Mouse (Mus musculus) kidney, adult 8-10 months (tissue): ENCODE data around the gene Cyb5rl.
A peak's percentile ranks its signal among the peaks of the same experiment; 100 is the strongest.
"Not testable (repeated sequence)": the region's sequence is repeated elsewhere in the genome, so short reads cannot be mapped to it uniquely, and the experiment has no call there.

ENCODE experiments used
- DNase-seq, 2 experiments: peaks; one replicate each; pipeline ENCODE4 v3.0.0; 2022

The Cyb5rl gene

GRCm38 (mm10) chr4:107063214-107063613, 3.6 kb upstream of the Cyb5rl start:
- no peak for DNase-seq

GRCm38 (mm10) chr4:107064394-107065098, 2.2 kb upstream of the Cyb5rl start:
- no peak for DNase-seq

GRCm38 (mm10) chr4:107067151-107067840, 508 bp downstream of the Cyb5rl start:
- no peak for DNase-seq

- no peak for DNase-seq
Measured at GRCm38 (mm10) chr4:107072343-107072742, 5.6 kb downstream of the Cyb5rl start.

DNA sequence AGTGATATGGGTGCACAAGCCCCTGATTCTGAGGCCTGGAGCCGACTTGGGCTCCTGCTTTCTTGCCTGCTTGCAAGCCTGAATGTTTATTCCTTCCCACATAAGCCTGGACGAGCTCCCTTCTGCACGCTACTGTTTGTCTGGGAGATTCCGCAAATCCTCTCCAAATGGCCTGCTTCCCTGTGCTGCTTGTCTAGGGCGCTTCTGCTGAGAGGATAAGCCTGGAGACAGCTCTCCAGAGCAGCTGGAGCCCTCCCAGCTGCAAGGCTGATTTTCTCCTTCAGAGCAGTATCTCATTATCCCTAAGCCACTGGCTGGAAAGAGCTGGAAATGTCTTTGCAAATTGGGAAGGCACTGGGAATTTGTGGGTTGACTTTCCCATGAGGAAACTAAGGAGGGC, 8.7 kb downstream of the Cyb5rl start:
- DNase-seq = no peak

DNA sequence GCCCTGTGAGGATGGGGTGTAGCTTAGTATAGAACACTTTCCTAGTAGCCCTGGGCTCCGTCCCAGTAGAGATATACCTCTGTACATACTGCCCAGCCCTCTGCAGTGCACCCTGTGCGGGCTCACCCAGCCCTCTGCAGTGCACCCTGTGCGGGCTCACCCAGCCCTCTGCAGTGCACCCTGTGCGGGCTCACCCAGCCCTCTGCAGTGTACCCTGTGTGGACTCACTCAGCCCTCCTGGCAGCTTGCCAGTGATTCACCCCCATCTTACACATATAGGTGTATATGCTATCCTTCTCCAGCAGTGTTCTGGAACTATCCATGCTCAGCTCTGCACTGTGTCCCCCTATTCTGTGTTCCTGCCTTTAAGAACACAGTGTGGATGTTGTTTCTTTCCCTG, 12.1 kb downstream of the Cyb5rl start:
- no peak for DNase-seq

- peak in 1 of 2 experiments; percentile 38 for DNase-seq
Measured at GRCm38 (mm10) chr4:107079716-107080115, 12.9 kb downstream of the Cyb5rl start.

GRCm38 (mm10) chr4:107082185-107082584, 15.4 kb downstream of the Cyb5rl start:
- DNase-seq = no peak

DNA sequence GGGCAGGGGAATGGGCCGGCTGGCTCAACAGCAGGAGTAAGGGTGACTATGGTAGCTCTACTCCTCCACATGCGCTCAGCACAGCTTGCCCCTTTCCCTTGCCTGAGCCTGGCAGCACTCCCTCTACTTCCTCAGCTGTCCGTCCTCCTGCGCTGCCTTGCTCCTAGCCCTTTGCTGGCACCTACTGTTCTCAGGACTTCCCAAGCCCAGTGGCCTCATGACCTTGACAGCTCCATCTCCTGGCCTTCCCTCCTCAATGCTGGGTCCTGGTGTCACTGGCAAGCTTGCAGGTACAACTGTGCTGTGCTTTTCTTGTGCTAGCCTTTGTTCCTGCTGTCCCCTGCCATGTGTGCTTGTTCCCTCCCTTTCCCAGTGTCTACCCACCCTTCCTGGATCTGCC, 16.3 kb downstream of the Cyb5rl start:
- DNase-seq = no peak

- DNase-seq = no peak
Measured at GRCm38 (mm10) chr4:107084343-107084742, 17.6 kb downstream of the Cyb5rl start.

DNA sequence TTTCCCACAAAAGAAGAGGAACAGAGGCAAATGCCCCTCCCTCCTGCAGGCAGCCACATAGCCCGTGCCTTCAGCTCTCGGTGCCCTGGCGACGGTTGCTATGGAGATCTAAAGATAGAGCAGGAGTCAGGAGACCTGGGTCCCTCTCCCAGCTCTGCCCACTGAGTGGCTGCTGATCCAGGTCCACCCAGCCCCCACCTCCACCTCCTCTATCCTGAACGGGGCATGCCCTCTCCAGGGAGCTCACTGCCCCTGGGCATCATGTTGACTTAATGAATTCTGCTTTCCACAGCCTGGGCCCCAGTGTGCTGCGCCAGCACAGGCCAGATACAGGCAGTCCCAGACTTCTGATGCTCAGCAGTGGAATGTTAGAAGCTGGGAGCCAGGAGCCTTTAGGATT, 18.1 kb downstream of the Cyb5rl start:
- DNase-seq = peak; percentile 75 to 91

DNA sequence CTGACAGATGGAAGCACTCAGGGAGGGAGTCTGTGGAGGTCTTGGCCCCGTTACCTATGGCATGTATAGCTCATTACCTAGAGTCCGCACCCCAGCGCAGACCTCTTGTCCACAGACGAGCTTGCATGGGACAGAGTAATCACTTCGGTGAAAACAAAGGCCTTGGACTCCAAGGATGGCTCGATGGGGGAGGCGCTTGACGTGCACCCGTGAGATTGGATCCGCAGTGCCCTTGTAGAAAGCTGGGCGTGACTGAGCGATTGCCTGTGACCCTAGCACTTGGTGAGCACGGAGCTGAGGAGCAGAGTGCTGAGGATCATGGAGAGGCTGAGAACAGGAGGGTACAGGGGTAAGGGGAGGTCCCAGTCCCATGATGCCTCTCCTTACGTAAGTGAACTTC, 24.9 kb downstream of the Cyb5rl start:
- no peak for DNase-seq

- DNase-seq = peak in 1 of 2 experiments; percentile 28
Measured at GRCm38 (mm10) chr4:107094484-107095187, 27.8 kb downstream of the Cyb5rl start.

GRCm38 (mm10) chr4:107096043-107096442, 29.3 kb downstream of the Cyb5rl start:
- DNase-seq = no peak

DNA sequence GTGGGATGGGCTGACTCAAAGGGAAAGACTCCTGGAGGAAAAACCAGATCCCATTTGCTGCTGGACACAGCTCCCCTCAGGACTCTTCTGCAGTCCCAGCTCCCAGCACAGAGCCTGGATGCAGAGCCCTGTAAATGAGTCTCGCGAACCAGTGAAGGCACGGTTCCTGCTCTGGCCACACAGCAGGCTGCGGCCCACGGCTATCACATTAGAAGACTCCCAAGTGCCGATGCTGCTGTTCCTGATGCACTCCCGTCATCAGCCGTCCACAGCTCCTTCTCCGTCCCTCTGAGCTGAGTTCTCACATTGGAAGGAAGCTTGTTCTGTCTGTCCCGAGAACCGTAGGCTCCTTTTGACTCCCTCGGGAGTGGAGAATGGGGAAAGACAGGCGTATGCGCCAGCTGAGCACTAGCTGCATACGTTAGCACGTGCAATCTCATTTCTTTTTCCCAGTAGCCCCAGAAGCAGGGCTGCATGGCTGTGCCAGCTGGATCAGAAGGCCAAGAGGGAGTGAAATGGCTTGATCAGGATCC, 30.1 kb downstream of the Cyb5rl start, which contains the start of gene Cdcp2:
Cdcp2 (plus strand) TSS at position 51 of the 533 bp plus-strand sequence.
- no peak for DNase-seq

GRCm38 (mm10) chr4:107097871-107098270, 31.1 kb downstream of the Cyb5rl start:
- no peak for DNase-seq

GRCm38 (mm10) chr4:107098375-107098774, 31.6 kb downstream of the Cyb5rl start:
- no peak for DNase-seq

DNA sequence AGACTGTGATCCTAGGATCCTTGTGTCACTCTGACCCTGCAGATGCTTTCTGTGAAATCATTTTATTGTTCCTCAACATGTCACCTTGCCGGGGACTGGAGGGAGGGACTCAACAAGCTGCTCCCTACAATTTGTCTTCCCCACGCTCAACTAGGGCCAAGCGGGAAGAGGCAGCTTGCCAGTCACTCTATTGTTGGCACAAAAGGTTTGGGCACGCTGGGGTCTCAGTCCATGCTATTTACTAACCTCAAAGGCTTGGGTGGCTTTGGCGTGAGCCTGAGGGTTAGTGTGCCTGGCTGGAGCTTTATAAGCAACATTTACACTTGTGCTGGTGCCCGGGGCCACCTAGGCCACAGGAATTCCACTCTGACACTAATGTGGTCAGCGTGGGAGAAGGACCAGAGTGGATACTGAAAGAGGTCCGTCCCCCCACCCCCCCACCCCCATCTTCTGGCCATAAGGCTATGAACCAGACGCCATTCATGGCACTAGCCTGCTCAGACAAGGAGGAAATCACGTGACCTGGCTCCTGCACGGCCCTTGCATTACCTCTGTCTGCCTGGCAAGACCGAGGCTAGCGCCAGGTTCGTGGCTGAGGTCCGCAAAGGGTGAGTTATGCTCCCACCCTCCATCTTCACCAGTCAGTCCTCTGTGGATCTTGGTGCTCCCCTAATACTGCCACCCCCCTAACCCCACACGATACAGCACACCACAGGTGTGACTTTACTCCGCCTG, 32.2 kb downstream of the Cyb5rl start:
- DNase-seq = no peak

GRCm38 (mm10) chr4:107102220-107102619, 35.4 kb downstream of the Cyb5rl start:
- DNase-seq = no peak

DNA sequence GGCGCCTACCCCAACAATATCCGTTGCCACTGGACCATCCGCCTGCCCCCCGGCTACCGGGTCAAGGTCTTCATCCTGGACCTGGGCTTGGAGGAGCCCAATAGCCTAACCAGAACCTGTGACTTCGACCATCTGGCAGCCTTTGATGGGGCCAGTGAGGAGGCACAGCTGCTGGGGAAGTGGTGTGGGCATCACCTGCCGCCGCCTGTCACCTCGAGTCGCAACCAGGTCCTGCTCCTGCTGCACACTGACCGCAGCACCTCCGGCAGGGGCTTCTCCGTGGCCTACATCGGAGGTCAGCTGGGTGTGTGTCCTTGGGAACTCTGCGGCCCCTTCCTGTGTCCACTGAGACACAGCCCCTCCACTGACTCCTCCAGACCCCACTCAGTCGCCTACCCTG, 40.0 kb downstream of the Cyb5rl start:
- no peak for DNase-seq

- DNase-seq = no peak
Measured at GRCm38 (mm10) chr4:107108291-107108731, 41.5 kb downstream of the Cyb5rl start.

DNA sequence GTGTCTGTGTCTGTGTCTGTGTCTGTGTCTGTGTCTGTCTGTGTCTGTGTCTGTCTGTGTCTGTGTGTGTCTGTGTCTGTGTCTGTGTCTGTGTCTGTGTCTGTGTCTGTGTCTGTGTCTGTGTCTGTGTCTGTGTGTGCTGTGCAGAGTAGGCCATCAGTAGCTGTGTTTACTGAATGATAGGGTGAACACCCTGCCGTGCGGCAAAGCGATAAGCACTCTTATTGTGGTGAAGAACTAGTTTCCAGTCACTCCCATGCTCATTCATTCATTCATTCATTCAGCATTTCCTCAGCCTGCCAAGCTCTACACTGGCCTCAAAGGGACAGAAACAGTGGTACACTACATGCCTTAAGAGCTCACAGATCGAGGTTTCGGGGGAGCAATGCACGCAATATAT, 42.4 kb downstream of the Cyb5rl start:
- DNase-seq = not testable (repeated sequence)

GRCm38 (mm10) chr4:107114278-107114677, 47.5 kb downstream of the Cyb5rl start:
- DNase-seq = no peak
